Mouse (Mus musculus) T-helper 17 cell (primary cell): ENCODE data around the gene Mrpl27.
"Not testable (repeated sequence)": the region's sequence is repeated elsewhere in the genome, so short reads cannot be mapped to it uniquely, and the experiment has no call there.

ENCODE experiments used
- in situ Hi-C, 2 experiments: fragments of 300-600 bp; cut with MboI, MseI; formaldehyde crosslinking; loops; 1 replicate in 1 of 2; 2 replicates in 1 of 2; pipeline ENCODE4 v1.15.1; 2025; ENCODE audit warnings: high pct_unique_total_duplicates in 2 of 2

Gene Mrpl27

GRCm38 (mm10) chr11:94653663-94654436, at the start of gene Mrpl27, which contains the start of gene Eme1:
Gene Mrpl27 (plus strand): TSS chr11:94653767.
Gene Eme1 (minus strand): TSS chr11:94653964.
- in situ Hi-C loops = no loop called here

GRCm38 (mm10) chr11:94610744-94611740, 42.5 kb upstream of the Mrpl27 start:
- in situ Hi-C loops = no loop called here

GRCm38 (mm10) chr11:94614603-94615002, 39.0 kb upstream of the Mrpl27 start:
- in situ Hi-C loops = no loop called here

GRCm38 (mm10) chr11:94615494-94615893, 38.1 kb upstream of the Mrpl27 start:
- in situ Hi-C loops = no loop called here

- in situ Hi-C loops = no loop called here
Observed at GRCm38 (mm10) chr11:94617646-94618045, 35.9 kb upstream of the Mrpl27 start.

GRCm38 (mm10) chr11:94620766-94621457, 32.7 kb upstream of the Mrpl27 start:
- in situ Hi-C loops = no loop called here

- in situ Hi-C loops = no loop called here
Observed at GRCm38 (mm10) chr11:94621458-94621852, 32.1 kb upstream of the Mrpl27 start.

GRCm38 (mm10) chr11:94622162-94622561, 31.4 kb upstream of the Mrpl27 start:
- in situ Hi-C loops = no loop called here

- in situ Hi-C loops = no loop called here
Observed at GRCm38 (mm10) chr11:94629199-94629883, 24.2 kb upstream of the Mrpl27 start, which contains the start of gene Lrrc59. Gene Lrrc59 (plus strand): TSS chr11:94629767.

GRCm38 (mm10) chr11:94629884-94630198, 23.7 kb upstream of the Mrpl27 start:
- in situ Hi-C loops = no loop called here

- in situ Hi-C loops = no loop called here
Observed at GRCm38 (mm10) chr11:94630199-94631011, 23.2 kb upstream of the Mrpl27 start.

GRCm38 (mm10) chr11:94631969-94632368, 21.6 kb upstream of the Mrpl27 start:
- in situ Hi-C loops = no loop called here

- in situ Hi-C loops = no loop called here
Observed at GRCm38 (mm10) chr11:94632988-94633387, 20.6 kb upstream of the Mrpl27 start.

- in situ Hi-C loops = no loop called here
Observed at GRCm38 (mm10) chr11:94634431-94634830, 19.1 kb upstream of the Mrpl27 start.

- in situ Hi-C loops = no loop called here
Observed at GRCm38 (mm10) chr11:94644461-94645219, 8.9 kb upstream of the Mrpl27 start.

- in situ Hi-C loops = no loop called here
Observed at GRCm38 (mm10) chr11:94646457-94646856, 7.1 kb upstream of the Mrpl27 start.

GRCm38 (mm10) chr11:94651241-94651640, 2.3 kb upstream of the Mrpl27 start:
- in situ Hi-C loops = not testable (repeated sequence)

- in situ Hi-C loops = no loop called here
Observed at GRCm38 (mm10) chr11:94652973-94653372, 594 bp upstream of the Mrpl27 start.

- in situ Hi-C loops = no loop called here
Observed at GRCm38 (mm10) chr11:94661344-94661743, 7.8 kb downstream of the Mrpl27 start.

- in situ Hi-C loops = no loop called here
Observed at GRCm38 (mm10) chr11:94665281-94665680, 11.7 kb downstream of the Mrpl27 start.
